Mouse (Mus musculus) forebrain, embryonic 11.5 days (tissue): ENCODE data around the gene Ak2. TPM values are rescaled to one million over a fixed set of nuclear protein-coding genes. Genes with fewer than 3 reads are reported as not detected.

ENCODE experiments used
- ATAC-seq: fragments of 200-750 bp; cut with Nextera tagmentation; replicated peaks from 2 replicates; pipeline ENCODE4 v1.8.0; 2017; ENCODE audit warnings: moderate TSS enrichment; ENCODE audit not compliant: low FRiP score
- DNase-seq: peaks from one replicate; pipeline ENCODE4 v3.0.0-alpha.2; 2017; ENCODE audit warnings: low spot score
- H3K27ac ChIP-seq: fragments of 300-500 bp; sonication (generic); 2 replicates; pipeline ENCODE4 v1.5.1; 2014; ENCODE audit warnings: low read depth, low read length
- H3K27me3 ChIP-seq: fragments of 300-500 bp; sonication (generic); 2 replicates; pipeline ENCODE4 v1.6.1; 2014; ENCODE audit warnings: mild to moderate bottlenecking, low read length, mixed read lengths; ENCODE audit not compliant: control insufficient read depth, insufficient read depth
- H3K36me3 ChIP-seq: fragments of 300-500 bp; sonication (generic); 2 replicates; pipeline ENCODE4 v1.6.1; 2014; ENCODE audit warnings: mild to moderate bottlenecking, low read length, moderate library complexity, mixed read lengths; ENCODE audit not compliant: control insufficient read depth, insufficient read depth
- H3K4me1 ChIP-seq: fragments of 300-500 bp; sonication (generic); replicated peaks from 2 replicates; pipeline ENCODE4 v1.6.1; 2014; ENCODE audit warnings: low read length, mixed read lengths; ENCODE audit not compliant: control insufficient read depth, insufficient read depth
- H3K4me2 ChIP-seq: fragments of 300-500 bp; sonication (generic); 2 replicates; pipeline ENCODE4 v1.6.1; 2014; ENCODE audit warnings: low read depth, mild to moderate bottlenecking, low read length, moderate library complexity, mixed read lengths; ENCODE audit not compliant: severe bottlenecking
- H3K4me3 ChIP-seq: fragments of 300-500 bp; sonication (generic); 2 replicates; pipeline ENCODE4 v1.5.1; 2014; ENCODE audit warnings: low read depth, low read length
- H3K9ac ChIP-seq: fragments of 300-500 bp; sonication (generic); 2 replicates; pipeline ENCODE4 v1.6.1; 2014; ENCODE audit warnings: low read length
- H3K9me3 ChIP-seq: fragments of 300-500 bp; sonication (generic); 2 replicates; pipeline ENCODE4 v1.6.1; 2016; ENCODE audit warnings: low read length, mixed read lengths; ENCODE audit not compliant: control insufficient read depth
- WGBS: fragments of 180-500 bp; shearing (Covaris S2); extraction: QIAGEN DNeasy Blood & Tissue Kit; methylation state at CpG from one replicate; pipeline ENCODE4 v1.1.7; 2014; 5-methylcytosine and 5-hydroxymethylcytosine counted together
- polyA plus RNA-seq: library from polyadenylated mRNA; unstranded; fragments of >200 nt; fragmentation: Nextera tagmentation; extraction: Ambion mirVana; gene quantifications from 2 replicates; pipeline ENCODE4 v1.2.1, GENCODE M21; 2014

Ak2 gene
- polyA plus RNA-seq, 1 experiment from 2014 or later = 173 TPM

DNA sequence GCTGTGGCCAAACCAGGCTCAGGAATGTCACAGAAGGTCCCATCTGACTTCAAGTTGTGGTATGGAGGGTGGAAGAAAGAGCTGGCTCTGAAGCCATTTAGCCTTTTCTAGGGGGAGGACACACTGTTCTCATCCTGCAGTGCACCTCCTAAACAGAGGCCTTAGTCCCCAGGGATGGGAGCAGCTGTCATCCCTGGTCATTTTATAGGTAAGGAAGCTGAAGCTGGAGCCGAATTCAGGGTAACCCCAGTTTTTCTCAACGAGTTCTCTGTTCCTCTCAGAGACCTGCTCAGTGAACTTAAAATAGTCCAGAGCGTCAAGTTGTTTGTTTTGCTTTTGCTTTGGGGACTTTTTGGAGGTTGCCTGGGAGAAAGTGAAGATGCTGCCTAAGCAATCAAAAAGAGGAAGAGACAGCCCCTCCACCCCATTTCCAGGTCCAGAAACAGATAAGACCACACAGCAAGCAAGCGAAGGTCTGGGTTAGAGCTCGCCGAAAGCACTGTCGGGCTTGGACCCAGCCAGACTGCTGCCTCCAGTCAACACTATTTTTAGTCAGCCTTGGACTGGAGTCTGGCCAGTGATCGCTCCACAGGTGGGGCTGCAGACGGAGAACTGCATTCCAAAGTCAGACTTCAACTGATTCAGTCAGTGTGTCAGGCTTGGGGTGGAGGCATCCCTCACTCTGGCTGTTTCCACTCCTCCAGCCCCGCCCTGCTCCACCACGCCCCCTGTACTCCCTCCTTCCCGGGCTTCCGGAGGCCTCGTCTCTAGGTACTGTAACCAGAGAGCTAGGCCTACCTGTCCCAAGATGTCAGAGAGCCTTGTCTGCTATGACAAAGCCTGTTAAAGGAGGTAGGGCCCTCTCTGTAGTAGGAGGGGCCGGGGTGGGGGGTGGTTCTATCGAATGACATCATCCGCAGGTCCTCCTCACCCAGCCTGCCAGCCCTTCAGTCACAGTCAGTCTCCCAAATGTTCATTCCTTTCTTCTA, 41.5 kb downstream of the Ak2 start:
- Histone ChIP-seq H3K4me3 (no peak overlapping the region), H3K4me2 (no peak overlapping the region), H3K36me3 (no peaks in the 10 kb centered on the region), H3K27ac (no peak overlapping the region), H3K9me3 (no peaks in the 10 kb centered on the region), H3K4me1 (0 out of 2 replicates have a peak, but pooled peaks cover 2% of the 10 kb centered on the region), H3K9ac (peak overlapping the region; percentile 14; the same call in 1 of the 2 replicates), H3K27me3 (no peaks in the 10 kb centered on the region)
- ATAC-seq (no peak), DNase-seq (peak; percentile 70)
- 32% methylated on average over 17 of the region's 17 CpGs for WGBS

DNA sequence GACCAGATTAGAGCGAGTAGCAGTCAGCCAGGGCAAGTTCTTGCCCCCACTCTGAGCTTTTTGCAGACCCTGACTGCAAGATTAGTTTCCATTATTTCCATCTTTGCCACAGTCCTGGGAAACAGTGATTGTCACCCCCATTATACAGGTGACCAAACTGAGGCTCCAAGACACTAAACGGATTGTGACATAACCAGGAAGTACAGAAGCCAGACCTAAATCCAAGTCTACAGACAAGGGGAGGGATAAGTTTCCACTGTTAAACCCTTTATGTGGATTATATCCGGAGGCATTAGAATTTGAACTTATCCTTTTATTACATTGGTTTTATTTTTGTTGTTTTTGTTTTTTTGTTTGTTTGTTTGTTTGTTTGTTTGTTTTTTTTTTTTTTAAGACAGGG, 42.5 kb downstream of the Ak2 start:
- no peak overlapping the region for H3K27ac ChIP-seq
- H3K4me2 ChIP-seq = no peak overlapping the region
- 93% methylated on average over 3 of the region's 3 CpGs for WGBS
- no peaks in the 10 kb centered on the region for H3K36me3 ChIP-seq
- no peak for DNase-seq
- H3K4me3 ChIP-seq = no peak overlapping the region
- H3K27me3 ChIP-seq = no peaks in the 10 kb centered on the region
- ATAC-seq = no peak
- H3K9me3 ChIP-seq = no peaks in the 10 kb centered on the region
- H3K9ac ChIP-seq = no peak overlapping the region
- H3K4me1 ChIP-seq = 0 out of 2 replicates have a peak, but pooled peaks cover 2% of the 10 kb centered on the region

DNA sequence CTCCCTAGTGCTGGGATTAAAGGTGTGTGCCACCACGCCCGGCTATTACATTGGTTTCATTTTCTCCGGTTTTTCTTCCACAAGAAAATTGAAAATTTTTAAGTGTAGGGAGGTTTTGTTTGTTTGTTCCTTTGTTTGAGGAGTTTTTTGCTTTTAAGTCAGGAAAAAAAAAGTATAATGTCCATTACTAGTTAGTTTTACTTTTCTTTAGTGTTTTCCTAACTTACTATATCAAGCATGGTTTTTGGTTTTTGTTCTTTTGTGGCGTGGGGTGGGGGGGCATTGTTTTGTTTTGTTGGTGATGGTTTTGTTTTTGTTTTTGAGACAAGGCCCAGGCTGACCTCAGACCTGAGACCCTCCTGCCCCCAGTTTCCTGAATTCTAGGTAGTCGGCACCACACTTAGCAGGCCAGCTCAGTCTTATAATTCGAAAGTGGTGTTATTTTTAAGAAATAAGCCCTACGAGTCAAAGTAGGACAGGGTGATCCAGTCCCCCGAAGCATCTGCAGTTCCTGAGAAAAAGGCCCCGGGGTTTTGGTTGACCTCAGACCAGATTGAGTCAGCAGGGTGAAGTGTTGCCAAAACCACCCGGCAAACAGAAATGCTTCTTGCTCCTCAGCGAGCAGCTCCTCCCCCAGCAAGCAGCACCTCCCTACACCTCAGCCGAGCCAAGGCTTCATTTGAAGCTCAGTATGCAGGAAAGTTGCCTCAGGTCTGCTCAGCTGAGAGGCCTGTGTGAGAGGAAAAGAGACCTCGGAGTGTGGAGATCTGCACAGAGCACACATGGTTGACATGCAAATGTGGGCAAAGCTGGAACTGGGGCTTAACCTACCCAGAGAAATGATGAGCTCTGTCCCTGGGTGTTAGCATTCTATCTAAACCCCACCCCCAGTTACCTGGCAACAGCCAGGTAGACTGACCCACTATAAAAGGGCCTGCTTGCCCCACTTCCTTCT, 43.2 kb downstream of the Ak2 start:
- ATAC-seq (no peak), DNase-seq (no peak)
- no peak overlapping the region for H3K27ac ChIP-seq
- no peaks in the 10 kb centered on the region for H3K36me3 ChIP-seq
- H3K4me3 ChIP-seq = no peak overlapping the region
- 0 out of 2 replicates have a peak, but pooled peaks cover 2% of the 10 kb centered on the region for H3K4me1 ChIP-seq
- H3K9me3 ChIP-seq = no peaks in the 10 kb centered on the region
- H3K9ac ChIP-seq = no peak overlapping the region
- no peak overlapping the region for H3K4me2 ChIP-seq
- 57% methylated on average over 13 of the region's 13 CpGs for WGBS
- H3K27me3 ChIP-seq = no peaks in the 10 kb centered on the region

DNA sequence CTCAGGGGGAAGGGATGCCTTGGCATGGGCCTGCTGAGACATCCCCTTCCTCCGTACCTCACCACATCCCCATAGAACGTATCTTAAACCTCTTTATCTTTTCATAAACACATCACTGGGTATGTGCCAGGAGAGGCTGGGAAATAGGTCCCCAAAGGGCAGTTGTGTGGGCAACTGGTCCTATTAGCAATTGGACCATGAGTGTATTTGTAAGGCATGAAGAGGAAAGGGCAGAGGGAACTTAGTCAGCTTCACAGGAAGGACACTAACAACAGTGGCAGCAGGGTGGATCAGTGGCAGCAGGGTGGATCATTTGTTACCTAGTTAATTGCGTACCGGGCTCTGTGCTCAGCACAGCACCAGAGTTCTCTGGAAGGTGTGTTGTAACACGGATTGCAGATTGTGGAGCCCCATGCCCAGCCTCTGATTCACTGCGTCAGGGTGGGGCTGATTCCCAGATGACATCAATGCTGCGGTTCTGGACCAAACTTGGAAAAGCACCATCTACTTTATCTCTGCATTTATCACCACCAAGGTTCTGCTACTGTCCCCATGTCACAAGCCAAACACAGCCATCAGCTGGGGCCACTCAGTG, 44.2 kb downstream of the Ak2 start:
- Histone ChIP-seq H3K27me3 (no peaks in the 10 kb centered on the region), H3K9me3 (no peaks in the 10 kb centered on the region), H3K4me1 (0 out of 2 replicates have a peak, but pooled peaks cover 2% of the 10 kb centered on the region), H3K4me3 (no peak overlapping the region), H3K4me2 (no peak overlapping the region), H3K9ac (no peak overlapping the region), H3K36me3 (no peaks in the 10 kb centered on the region), H3K27ac (no peak overlapping the region)
- ATAC-seq = no peak
- no peak for DNase-seq
- WGBS = 74% methylated on average over 7 of the region's 7 CpGs

DNA sequence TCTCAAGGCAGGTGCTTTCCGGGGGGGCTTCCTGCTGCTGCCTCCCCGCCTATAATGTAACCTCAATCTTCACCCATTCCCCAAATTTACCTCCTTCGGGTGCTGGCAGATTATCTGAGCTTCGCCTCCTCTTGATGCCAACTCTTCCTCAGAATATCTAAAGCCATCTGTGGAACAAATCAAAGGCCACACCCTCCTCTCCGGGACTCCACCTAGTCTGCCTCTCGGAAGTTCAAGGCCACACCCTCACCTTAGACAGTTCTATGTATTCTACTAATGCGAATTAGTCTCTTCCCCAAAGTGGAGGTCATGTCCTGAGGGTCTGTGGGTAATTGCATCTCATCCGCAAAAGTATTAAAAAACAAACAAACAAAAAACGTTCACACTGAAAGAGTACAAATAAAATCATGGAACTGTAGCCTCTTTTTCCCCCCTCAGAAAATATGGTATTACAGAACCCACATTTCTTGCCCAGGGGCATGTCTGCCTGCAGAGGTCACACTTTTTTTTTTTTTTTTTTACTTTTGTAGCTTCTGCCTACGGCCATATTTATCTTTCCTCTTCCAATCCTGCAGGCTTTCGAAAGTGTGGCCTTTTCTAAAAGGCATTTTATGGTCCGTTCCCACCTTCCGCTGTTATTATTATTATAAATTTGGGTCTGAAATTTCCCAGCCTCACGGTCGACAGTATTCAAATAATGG, 56.1 kb downstream of the Ak2 start:
- Histone ChIP-seq H3K27ac (peak overlapping the region; percentile 62; the same call in 1 of the 2 replicates), H3K4me2 (peak overlapping the region; percentile 97), H3K27me3 (peaks cover 17% of the 10 kb centered on the region), H3K4me3 (peak overlapping the region; percentile 52), H3K4me1 (peaks cover 6% of the 10 kb centered on the region), H3K9me3 (no peaks in the 10 kb centered on the region), H3K36me3 (no peaks in the 10 kb centered on the region), H3K9ac (peak overlapping the region; percentile 79)
- DNase-seq = peak; percentile 48
- 21% methylated on average over 15 of the region's 15 CpGs for WGBS
- no peak for ATAC-seq

DNA sequence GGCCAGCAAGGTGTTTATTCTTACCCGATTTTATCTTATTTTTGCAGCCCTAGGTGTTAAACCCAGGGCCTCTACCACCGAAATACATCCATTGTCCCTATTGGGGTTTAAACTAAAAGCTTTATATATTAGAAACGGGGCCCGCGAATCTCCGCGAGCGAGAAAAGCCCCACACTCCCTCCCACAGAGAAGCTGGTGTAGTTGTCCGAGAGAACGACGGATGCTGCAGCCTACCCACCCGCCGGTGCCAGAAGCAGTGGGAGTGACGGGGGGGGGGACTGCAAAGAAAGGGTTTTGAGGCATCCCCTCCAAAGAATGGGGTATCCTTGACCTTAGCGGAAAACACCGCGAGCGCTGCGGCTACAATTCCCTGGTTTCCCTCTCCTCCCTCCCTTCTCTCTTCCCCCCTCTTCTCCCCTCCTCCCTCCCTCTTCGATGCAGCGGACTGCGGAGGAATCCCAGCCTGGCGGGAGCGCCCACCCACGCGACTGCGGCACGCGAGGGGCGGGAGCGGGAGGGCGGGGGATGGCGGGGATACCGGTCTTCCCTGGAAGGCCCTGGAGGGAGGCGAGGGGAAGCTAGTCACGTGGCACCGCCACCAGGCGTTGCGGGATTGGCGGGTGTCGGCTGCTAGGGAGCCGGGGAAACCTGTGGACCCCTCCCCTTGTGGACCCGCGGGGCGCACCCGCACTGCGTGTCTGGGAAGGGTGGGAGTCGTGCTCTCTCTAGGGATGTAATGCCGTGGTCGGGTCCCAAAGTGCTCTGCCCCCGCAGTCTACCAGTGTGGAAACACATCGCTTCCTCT, 56.9 kb downstream of the Ak2 start:
- peaks cover 17% of the 10 kb centered on the region for H3K27me3 ChIP-seq
- DNase-seq (peak; percentile 92), ATAC-seq (peak; percentile 92)
- peak overlapping the region; percentile 97 for H3K4me2 ChIP-seq
- peak overlapping the region; percentile 62 for H3K27ac ChIP-seq
- H3K9me3 ChIP-seq = no peaks in the 10 kb centered on the region
- peak overlapping the region; percentile 52 for H3K4me3 ChIP-seq
- no peaks in the 10 kb centered on the region for H3K36me3 ChIP-seq
- H3K9ac ChIP-seq = peak overlapping the region; percentile 79
- peaks cover 6% of the 10 kb centered on the region for H3K4me1 ChIP-seq
- WGBS = 1% methylated on average over 42 of the region's 52 CpGs

DNA sequence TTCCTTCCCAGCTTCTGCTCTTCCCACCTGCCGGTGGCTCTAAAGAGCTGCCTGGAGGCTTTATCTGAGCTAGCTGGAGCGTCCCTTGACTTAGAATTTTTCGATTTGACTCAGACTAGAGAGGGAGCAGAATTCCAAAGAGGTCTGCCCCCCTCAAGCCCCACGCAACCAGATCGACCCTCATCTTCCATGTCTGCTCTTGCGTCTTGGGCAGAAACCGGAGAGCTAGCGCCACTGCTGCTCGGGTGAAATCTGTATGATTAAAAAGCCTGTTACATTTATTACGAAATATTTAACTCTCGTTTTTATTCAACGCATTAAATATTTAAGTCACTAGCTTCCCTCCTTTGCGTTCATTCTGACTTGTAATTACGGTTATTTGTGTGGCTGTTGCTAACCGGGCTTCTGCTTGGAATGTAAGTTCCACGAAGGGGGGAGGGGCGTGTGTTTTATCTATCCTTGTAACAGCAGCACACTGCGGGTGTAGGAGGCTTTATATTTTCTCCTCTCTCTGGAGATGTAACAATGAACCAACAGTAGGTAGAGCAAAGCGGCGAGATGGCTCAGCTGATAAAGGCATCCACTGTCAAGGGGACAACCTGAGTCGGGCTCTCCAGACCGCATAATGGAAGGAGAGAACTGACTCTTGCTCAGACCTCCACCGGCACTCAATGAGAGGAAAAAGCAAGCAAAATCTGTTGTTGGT, 57.7 kb downstream of the Ak2 start:
- no peak; the same call in 1 of the 2 replicates for ATAC-seq

More for the DNA sequence above, 57.7 kb downstream of the Ak2 start:
- WGBS = 6% methylated on average over 23 of the region's 23 CpGs
- Histone ChIP-seq H3K4me3 (peak overlapping the region; percentile 52), H3K4me1 (peaks cover 6% of the 10 kb centered on the region), H3K4me2 (peak overlapping the region; percentile 97), H3K9me3 (no peaks in the 10 kb centered on the region), H3K9ac (peak overlapping the region; percentile 79), H3K27me3 (peaks cover 17% of the 10 kb centered on the region), H3K27ac (peak overlapping the region; percentile 62; the same call in 1 of the 2 replicates), H3K36me3 (no peaks in the 10 kb centered on the region)
- DNase-seq = peak; percentile 53
